Mouse (Mus musculus) lung, postnatal 0 days (tissue): ENCODE measurements around the gene Cpsf7. TPM values are rescaled to one million over a fixed set of nuclear protein-coding genes. Genes with fewer than 3 reads are reported as not detected.
"Not testable (repeated sequence)": the region's sequence is repeated elsewhere in the genome, so short reads cannot be mapped to it uniquely, and the experiment has no call there.

ENCODE experiments used
- ATAC-seq: fragments of 200-750 bp; cut with Nextera tagmentation; 2 replicates; pipeline ENCODE4 v1.8.0; 2017; ENCODE audit warnings: moderate library complexity
- DNase-seq: peaks from one replicate; pipeline ENCODE4 v3.0.0-alpha.2; 2016; ENCODE audit warnings: low spot score
- H3K27ac ChIP-seq: fragments of 300-500 bp; sonication (generic); 2 replicates; pipeline ENCODE4 v1.5.1; 2014; ENCODE audit warnings: antibody characterized with exemption, mild to moderate bottlenecking, low read length, mixed read lengths
- H3K27me3 ChIP-seq: fragments of 300-500 bp; sonication (generic); replicated peaks from 2 replicates; pipeline ENCODE4 v1.6.1; 2014; ENCODE audit warnings: low read length, mixed read lengths; ENCODE audit not compliant: insufficient read depth
- H3K36me3 ChIP-seq: fragments of 300-500 bp; sonication (generic); 2 replicates; pipeline ENCODE4 v1.6.1; 2014; ENCODE audit warnings: low read length, mixed read lengths; ENCODE audit not compliant: insufficient read depth
- H3K4me1 ChIP-seq: fragments of 300-500 bp; sonication (generic); 2 replicates; pipeline ENCODE4 v1.6.1; 2014; ENCODE audit warnings: antibody characterized with exemption, low read depth, low read length, mixed read lengths; ENCODE audit not compliant: insufficient read depth
- H3K4me2 ChIP-seq: fragments of 300-500 bp; sonication (generic); replicated peaks from 2 replicates; pipeline ENCODE4 v1.6.1; 2014; ENCODE audit warnings: low read depth, mild to moderate bottlenecking, low read length, moderate library complexity, mixed read lengths
- H3K4me3 ChIP-seq: fragments of 300-500 bp; sonication (generic); 2 replicates; pipeline ENCODE4 v1.5.1; 2014; ENCODE audit warnings: low read depth, low read length
- H3K9ac ChIP-seq: fragments of 300-500 bp; sonication (generic); replicated peaks from 2 replicates; pipeline ENCODE4 v1.6.1; 2014; ENCODE audit warnings: low read depth, mild to moderate bottlenecking
- H3K9me3 ChIP-seq: fragments of 300-500 bp; sonication (generic); 2 replicates; pipeline ENCODE4 v1.6.1; 2016; ENCODE audit warnings: low read length, mixed read lengths
- CTCF ChIP-seq: IDR thresholded peaks from 2 replicates; pipeline ENCODE4 v1.5.1; 2016; ENCODE audit warnings: antibody characterized with exemption, mild to moderate bottlenecking
- EP300 ChIP-seq: IDR thresholded peaks from 2 replicates; pipeline ENCODE4 v1.6.1; 2016; ENCODE audit warnings: antibody characterized with exemption, mild to moderate bottlenecking, control low read depth
- WGBS: fragments of 180-500 bp; shearing (Covaris S2); extraction: QIAGEN DNeasy Blood & Tissue Kit; methylation state at CpG from one replicate; pipeline ENCODE4 v1.1.7; 2014; 5-methylcytosine and 5-hydroxymethylcytosine counted together
- polyA plus RNA-seq: library from polyadenylated mRNA; unstranded; fragments of >200 nt; fragmentation: Nextera tagmentation; extraction: Ambion mirVana; gene quantifications from 2 replicates; pipeline ENCODE4 v1.2.1, GENCODE M21; 2015

Gene Cpsf7
- polyA plus RNA-seq, 1 experiment from 2014 or later, result 20.0 TPM

DNA sequence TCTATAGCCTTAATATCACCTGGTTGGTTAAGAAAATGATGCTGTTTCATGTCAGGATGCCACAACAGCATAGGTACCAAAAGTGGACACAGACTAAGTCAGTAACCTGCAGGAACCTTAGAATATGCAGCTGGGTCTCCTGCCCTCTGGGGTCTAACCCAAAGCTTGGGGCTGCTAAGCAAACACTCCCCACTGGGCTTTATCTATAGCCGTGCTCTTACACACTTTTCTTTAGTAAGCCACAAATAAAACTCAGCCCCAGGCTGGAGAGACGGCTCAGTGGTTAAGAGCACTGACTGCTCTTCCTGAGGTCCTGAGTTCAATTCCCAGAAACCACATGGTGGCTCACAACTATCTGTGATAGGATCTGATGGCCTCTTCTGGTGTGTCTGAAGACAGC is 31.9 kb downstream of the Cpsf7 start:
- Histone ChIP-seq H3K9ac (no peak overlapping the region), H3K4me2 (no peak overlapping the region), H3K27me3 (no peaks in the 10 kb centered on the region), H3K9me3 (no peaks in the 10 kb centered on the region), H3K27ac (no peak overlapping the region), H3K4me1 (peaks cover 7% of the 10 kb centered on the region; the same call in 1 of the 2 replicates), H3K4me3 (no peak overlapping the region), H3K36me3 (no peaks in the 10 kb centered on the region)
- TF ChIP-seq EP300 (no peak), CTCF (no peak)
- ATAC-seq (no peak), DNase-seq (no peak)
- 68% methylated on average over 2 of the region's 2 CpGs for WGBS

DNA sequence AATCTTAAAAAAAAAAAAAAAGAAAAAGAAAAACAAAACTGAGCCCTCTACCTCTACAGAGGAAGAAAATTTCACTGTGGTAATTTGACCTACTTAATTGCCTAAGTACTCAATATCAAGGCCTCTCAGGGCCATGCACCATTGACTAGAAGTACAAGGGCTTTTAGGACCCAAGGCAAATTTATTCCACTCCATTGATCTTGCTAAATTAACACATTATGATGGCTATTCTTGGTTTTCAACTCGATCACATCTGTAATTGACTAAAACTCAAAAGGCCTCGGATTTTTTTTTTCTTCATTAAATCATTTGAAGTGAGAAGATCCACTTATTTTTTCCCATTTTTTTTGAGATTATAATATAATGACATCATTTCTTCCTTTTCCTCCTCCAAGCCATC is 32.4 kb downstream of the Cpsf7 start:
- H3K9ac ChIP-seq, result no peak overlapping the region
- WGBS, result 83% methylated on average over 2 of the region's 2 CpGs
- DNase-seq, result no peak

DNA sequence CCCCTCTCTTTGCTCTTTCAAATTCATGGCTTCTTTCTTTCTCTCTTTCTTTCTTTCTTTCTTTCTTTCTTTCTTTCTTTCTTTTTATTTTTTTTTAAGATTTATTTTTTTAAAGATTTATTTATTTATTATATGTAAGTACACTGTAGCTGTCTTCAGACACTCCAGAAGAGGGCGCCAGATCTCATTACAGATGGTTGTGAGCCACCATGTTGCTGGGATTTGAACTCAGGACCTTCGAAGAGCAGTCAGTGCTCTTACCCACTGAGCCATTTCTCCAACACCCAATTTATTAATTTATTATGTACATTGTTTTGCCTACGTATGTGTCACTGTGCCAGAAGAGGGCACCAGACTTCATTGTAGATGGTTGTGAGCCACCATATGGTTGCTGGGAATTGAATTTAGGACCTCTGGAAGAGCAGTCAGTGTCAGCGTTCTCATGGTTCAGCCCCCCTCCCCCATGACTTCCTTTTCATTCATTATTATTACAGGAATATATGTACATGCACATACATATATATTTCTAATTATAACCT is 32.8 kb downstream of the Cpsf7 start:
- DNase-seq, H3K4me2 ChIP-seq, H3K4me3 ChIP-seq, H3K27me3 ChIP-seq, H3K4me1 ChIP-seq, H3K27ac ChIP-seq, ATAC-seq, H3K36me3 ChIP-seq, H3K9me3 ChIP-seq, H3K9ac ChIP-seq: not testable (repeated sequence)
- peak; percentile 13 for TF ChIP-seq CTCF
- 66% methylated on average over 4 of the region's 4 CpGs for WGBS

More for the DNA sequence above, 32.4 kb downstream of the Cpsf7 start:
- H3K27me3 ChIP-seq, result no peaks in the 10 kb centered on the region
- H3K27ac ChIP-seq, result no peak overlapping the region
- TF ChIP-seq EP300, result no peak
- no peak for TF ChIP-seq CTCF
- no peaks in the 10 kb centered on the region for H3K9me3 ChIP-seq
- H3K4me1 ChIP-seq, result peaks cover 7% of the 10 kb centered on the region; the same call in 1 of the 2 replicates
- H3K4me3 ChIP-seq, result no peak overlapping the region
- no peaks in the 10 kb centered on the region for H3K36me3 ChIP-seq
- H3K4me2 ChIP-seq, result no peak overlapping the region
- ATAC-seq, result no peak

DNA sequence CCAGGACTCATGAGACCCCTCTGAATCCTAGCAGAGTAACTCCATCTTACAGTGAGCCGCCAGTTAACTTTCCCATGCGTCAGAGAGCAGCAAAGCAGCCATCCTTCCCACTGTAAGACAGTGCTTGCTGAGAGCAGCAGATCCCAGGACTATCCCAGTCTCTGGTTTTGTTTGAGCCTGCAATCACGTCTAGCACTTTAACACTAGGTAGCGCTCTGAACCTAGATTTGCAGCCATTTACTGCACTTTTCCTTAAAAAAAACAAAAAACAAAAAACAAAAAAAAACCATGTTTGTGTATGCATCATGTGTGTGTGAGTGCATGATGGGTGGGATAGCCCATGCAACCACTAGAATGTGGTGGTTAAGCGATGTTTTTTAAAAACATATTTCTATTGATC is 35.0 kb downstream of the Cpsf7 start:
- DNase-seq, result peak; percentile 55
- no peak overlapping the region for H3K9ac ChIP-seq
- TF ChIP-seq EP300 (no peak), CTCF (peak; percentile 60)
- 41% methylated on average over 5 of the region's 5 CpGs for WGBS
- no peak overlapping the region for H3K4me2 ChIP-seq
- no peak overlapping the region for H3K4me3 ChIP-seq
- H3K4me1 ChIP-seq, result peaks cover 2% of the 10 kb centered on the region; the same call in 1 of the 2 replicates
- no peaks in the 10 kb centered on the region for H3K36me3 ChIP-seq
- H3K9me3 ChIP-seq, result no peaks in the 10 kb centered on the region
- no peaks in the 10 kb centered on the region for H3K27me3 ChIP-seq
- no peak overlapping the region for H3K27ac ChIP-seq
- ATAC-seq, result no peak

DNA sequence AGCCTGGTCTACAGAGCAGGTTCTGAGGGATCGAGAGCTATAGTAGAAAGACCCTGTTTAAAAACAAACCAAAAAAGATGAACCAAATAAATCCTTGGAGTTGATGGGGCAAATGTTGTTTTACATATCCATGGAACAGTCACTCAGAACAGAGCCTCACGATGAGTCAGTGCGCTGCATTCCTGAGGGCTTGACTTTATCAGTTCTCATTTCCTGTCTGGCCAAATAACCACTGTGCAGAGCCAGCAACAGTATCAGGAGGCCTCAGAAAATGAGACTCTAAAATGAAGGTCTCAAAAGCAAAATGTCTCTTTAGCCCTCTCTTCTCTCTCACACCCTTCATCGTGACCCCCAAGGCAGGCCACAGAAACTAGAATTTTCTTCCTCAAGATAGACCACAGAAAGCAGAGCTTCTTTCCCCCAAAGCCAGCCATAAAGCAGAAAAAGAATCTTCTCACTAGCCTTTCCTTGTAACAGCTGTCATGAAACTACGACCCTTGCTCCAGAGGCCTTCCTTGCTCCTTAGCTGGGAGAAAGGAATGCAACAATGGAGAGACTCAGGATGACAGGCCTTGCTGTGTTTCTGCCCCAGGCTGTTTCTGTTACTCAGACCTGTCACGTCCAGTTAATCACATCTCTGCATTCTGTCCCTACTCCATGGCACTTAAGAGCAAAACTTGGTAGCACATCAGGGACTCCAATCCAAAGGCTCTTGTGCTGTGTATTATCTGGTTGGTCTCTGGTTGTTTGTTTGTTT is 36.7 kb downstream of the Cpsf7 start:
- H3K9ac ChIP-seq, result no peak overlapping the region
- no peaks in the 10 kb centered on the region for H3K4me1 ChIP-seq
- 48% methylated on average over 6 of the region's 6 CpGs for WGBS
- ATAC-seq, result peak; percentile 85
- H3K27ac ChIP-seq, result peak overlapping the region; percentile 83
- peak; percentile 79 for DNase-seq
- no peaks in the 10 kb centered on the region for H3K27me3 ChIP-seq
- TF ChIP-seq EP300 (no peak), CTCF (no peak)
- H3K4me3 ChIP-seq, result no peak overlapping the region
- no peaks in the 10 kb centered on the region for H3K9me3 ChIP-seq
- H3K4me2 ChIP-seq, result no peak overlapping the region
- no peaks in the 10 kb centered on the region for H3K36me3 ChIP-seq

DNA sequence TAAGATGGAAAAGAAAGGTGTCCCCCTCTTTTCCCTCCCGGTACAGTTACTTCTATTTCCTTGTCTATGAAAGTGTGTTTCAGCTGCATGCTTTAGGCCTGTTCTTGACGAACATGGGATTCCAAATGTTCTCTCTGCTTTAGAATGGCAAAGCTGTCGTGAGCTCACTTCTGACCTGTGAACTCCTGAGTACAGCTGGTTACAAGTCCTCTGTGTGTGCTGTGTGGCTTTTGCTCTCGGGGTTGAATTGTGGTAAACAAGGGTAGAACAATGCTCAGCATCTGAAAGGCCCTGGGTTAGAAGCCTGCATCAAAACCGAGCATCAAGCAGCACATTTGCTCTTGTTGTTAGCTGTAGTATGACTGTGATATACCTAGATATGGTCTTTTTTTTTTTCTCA is 37.3 kb downstream of the Cpsf7 start:
- DNase-seq, result no peak
- no peak for ATAC-seq
- Histone ChIP-seq H3K36me3 (no peaks in the 10 kb centered on the region), H3K4me1 (no peaks in the 10 kb centered on the region), H3K27ac (peak overlapping the region; percentile 83), H3K4me3 (no peak overlapping the region), H3K9ac (no peak overlapping the region), H3K9me3 (no peaks in the 10 kb centered on the region), H3K4me2 (no peak overlapping the region), H3K27me3 (no peaks in the 10 kb centered on the region)
- TF ChIP-seq EP300 (no peak), CTCF (no peak)
- 64% methylated on average over 5 of the region's 5 CpGs for WGBS
